Mouse (Mus musculus) CH12.LX (cell line): Measurements from ENCODE around the gene Osbpl3. TPM values are rescaled to one million over a fixed set of nuclear protein-coding genes. Genes with fewer than 3 reads are reported as not detected.

Source experiments
- DNase-seq: peaks from one replicate; pipeline ENCODE4 v3.0.0-alpha.2; 2013; ENCODE audit errors: extremely low read depth
- H3K27ac ChIP-seq: 2 replicates; pipeline ENCODE4 v1.5.1; 2012; ENCODE audit warnings: low read depth, mild to moderate bottlenecking, control low read depth, moderate library complexity; ENCODE audit not compliant: insufficient read depth
- H3K27me3 ChIP-seq: replicated peaks from 2 replicates; pipeline ENCODE3; 2012; ENCODE audit warnings: inconsistent platforms
- H3K36me3 ChIP-seq, 2 experiments: replicated peaks in 1 of 2; 2 replicates each; pipeline versions ENCODE3 to v1.6.1; 2012; ENCODE audit warnings: inconsistent platforms in 1 of 2, low read length in 1 of 2, mild to moderate bottlenecking in 1 of 2, mixed read lengths in 1 of 2, moderate library complexity in 1 of 2; ENCODE audit not compliant: control insufficient read depth in 1 of 2, insufficient read depth in 1 of 2
- H3K4me1 ChIP-seq, 2 experiments: 2 replicates each; pipeline ENCODE4 v1.6.1; 2012; ENCODE audit warnings: inconsistent platforms in 1 of 2, moderate library complexity in 1 of 2; ENCODE audit not compliant: insufficient read depth in 2 of 2, control insufficient read depth in 1 of 2
- H3K4me2 ChIP-seq: 2 replicates; pipeline ENCODE4 v1.6.1; 2012; ENCODE audit warnings: low read depth, mild to moderate bottlenecking, control low read depth; ENCODE audit not compliant: poor library complexity, insufficient read depth, severe bottlenecking
- H3K4me3 ChIP-seq, 3 experiments: fragments of 150-350 bp in 1 of 3; sonication (generic) in 1 of 3; replicated peaks in 1 of 3; 2 replicates each; pipeline versions ENCODE3 to v1.5.1; 2011 to 2012; ENCODE audit warnings: low read depth in 2 of 3, low read length in 2 of 3, mild to moderate bottlenecking in 2 of 3, moderate library complexity in 2 of 3, control low read depth in 1 of 3, improper control_type of control experiment in 1 of 3, inconsistent platforms in 1 of 3, mixed read lengths in 1 of 3; ENCODE audit not compliant: poor library complexity in 1 of 3
- H3K79me2 ChIP-seq: replicated peaks from 2 replicates; pipeline ENCODE4 v1.6.1; 2012; ENCODE audit warnings: mild to moderate bottlenecking, moderate library complexity; ENCODE audit not compliant: control insufficient read depth, poor library complexity, insufficient read depth, severe bottlenecking; ENCODE audit errors: extremely low read depth
- H3K9ac ChIP-seq: 2 replicates; pipeline ENCODE4 v1.6.1; 2012; ENCODE audit warnings: low read depth, mild to moderate bottlenecking, control low read depth, moderate library complexity; ENCODE audit not compliant: insufficient read depth
- H3K9me3 ChIP-seq: replicated peaks from 2 replicates; pipeline ENCODE3; 2012; ENCODE audit warnings: low read length, inconsistent platforms, mixed read lengths
- CHD1 ChIP-seq: IDR thresholded peaks from 2 replicates; pipeline ENCODE4 v1.6.1; 2012; ENCODE audit warnings: low read depth, low read length, improper control_type of control experiment, inconsistent platforms
- CHD2 ChIP-seq: IDR thresholded peaks from 2 replicates; pipeline ENCODE4 v1.6.1; 2011; ENCODE audit warnings: low read length, improper control_type of control experiment
- CTCF ChIP-seq, 2 experiments: IDR thresholded peaks in 1 of 2; conservative IDR thresholded peaks in 1 of 2; 2 replicates each; pipeline ENCODE4 v1.5.1; 2011 to 2012; ENCODE audit warnings: low read depth in 2 of 2, low read length in 2 of 2, improper control_type of control experiment in 1 of 2, inconsistent platforms in 1 of 2, mild to moderate bottlenecking in 1 of 2, moderate library complexity in 1 of 2
- E2F4 ChIP-seq: IDR thresholded peaks from 2 replicates; pipeline ENCODE4 v1.6.1; 2011; ENCODE audit warnings: low read depth, low read length, improper control_type of control experiment; ENCODE audit not compliant: insufficient replicate concordance
- ETS1 ChIP-seq: conservative IDR thresholded peaks from 2 replicates; pipeline ENCODE4 v1.6.1; 2012; ENCODE audit warnings: low read depth, mild to moderate bottlenecking, inconsistent platforms, low read length, improper control_type of control experiment, moderate library complexity
- IRF4 ChIP-seq: IDR thresholded peaks from 2 replicates; pipeline ENCODE4 v1.6.1; 2014; ENCODE audit warnings: low read depth, mild to moderate bottlenecking, inconsistent platforms, low read length, improper control_type of control experiment
- JUN ChIP-seq: IDR thresholded peaks from 2 replicates; pipeline ENCODE4 v1.6.1; 2011; ENCODE audit warnings: low read depth, mild to moderate bottlenecking, low read length, improper control_type of control experiment, moderate library complexity; ENCODE audit not compliant: insufficient read depth
- JUND ChIP-seq: conservative IDR thresholded peaks from 2 replicates; pipeline ENCODE4 v1.6.1; 2011; ENCODE audit warnings: low read depth, low read length, improper control_type of control experiment
- KAT2A ChIP-seq: IDR thresholded peaks from 2 replicates; pipeline ENCODE4 v1.6.1; 2012; ENCODE audit warnings: low read length, improper control_type of control experiment, inconsistent platforms; ENCODE audit not compliant: insufficient replicate concordance
- MAZ ChIP-seq: IDR thresholded peaks from 2 replicates; pipeline ENCODE4 v1.6.1; 2012; ENCODE audit warnings: low read depth, mild to moderate bottlenecking, inconsistent platforms, low read length, improper control_type of control experiment, moderate library complexity
- MEF2A ChIP-seq: IDR thresholded peaks from 2 replicates; pipeline ENCODE4 v1.6.1; 2014; ENCODE audit warnings: low read depth, mild to moderate bottlenecking, inconsistent platforms, low read length, improper control_type of control experiment, borderline replicate concordance
- MXI1 ChIP-seq: IDR thresholded peaks from 2 replicates; pipeline ENCODE4 v1.6.1; 2011; ENCODE audit warnings: mild to moderate bottlenecking, low read depth, low read length, improper control_type of control experiment
- MYC ChIP-seq: IDR thresholded peaks from 2 replicates; pipeline ENCODE4 v1.6.1; 2011; ENCODE audit warnings: low read depth, mild to moderate bottlenecking, improper control_type of control experiment, low read length
- NELFE ChIP-seq: IDR thresholded peaks from 2 replicates; pipeline ENCODE4 v1.6.1; 2011; ENCODE audit warnings: low read depth, low read length, improper control_type of control experiment
- NRF1 ChIP-seq: IDR thresholded peaks from 2 replicates; pipeline ENCODE4 v1.6.1; 2014; ENCODE audit warnings: low read depth, mild to moderate bottlenecking, inconsistent platforms, low read length, improper control_type of control experiment, moderate library complexity
- RCOR1 ChIP-seq: conservative IDR thresholded peaks from 2 replicates; pipeline ENCODE4 v1.6.1; 2012; ENCODE audit warnings: low read depth, mild to moderate bottlenecking, inconsistent platforms, low read length, improper control_type of control experiment
- TBP ChIP-seq: conservative IDR thresholded peaks from 2 replicates; pipeline ENCODE4 v1.6.1; 2011; ENCODE audit warnings: low read depth, low read length, improper control_type of control experiment
- TCF12 ChIP-seq: IDR thresholded peaks from 2 replicates; pipeline ENCODE4 v1.6.1; 2014; ENCODE audit warnings: low read depth, mild to moderate bottlenecking, inconsistent platforms, low read length, improper control_type of control experiment
- UBTF ChIP-seq: IDR thresholded peaks from 2 replicates; pipeline ENCODE4 v1.6.1; 2012; ENCODE audit warnings: low read depth, mild to moderate bottlenecking, inconsistent platforms, low read length, improper control_type of control experiment, moderate library complexity
- USF1 ChIP-seq: IDR thresholded peaks from 2 replicates; pipeline ENCODE4 v1.6.1; 2014; ENCODE audit warnings: low read depth, mild to moderate bottlenecking, inconsistent platforms, low read length, improper control_type of control experiment
- USF2 ChIP-seq: conservative IDR thresholded peaks from 2 replicates; pipeline ENCODE4 v1.6.1; 2011; ENCODE audit warnings: low read depth, low read length, improper control_type of control experiment
- ZKSCAN1 ChIP-seq: IDR thresholded peaks from 2 replicates; pipeline ENCODE4 v1.6.1; 2012; ENCODE audit warnings: low read depth, inconsistent platforms, low read length, improper control_type of control experiment, borderline replicate concordance
- ZMIZ1 ChIP-seq: IDR thresholded peaks from 2 replicates; pipeline ENCODE4 v1.6.1; 2012; ENCODE audit warnings: low read depth, mild to moderate bottlenecking, inconsistent platforms, low read length, improper control_type of control experiment
- ZNF384 ChIP-seq: IDR thresholded peaks from 2 replicates; pipeline ENCODE4 v1.6.1; 2012; ENCODE audit warnings: low read depth, low read length, improper control_type of control experiment, inconsistent platforms
- dilution Hi-C: fragments of 300-500 bp; cut with MboI; formaldehyde crosslinking; loops from 2 replicates; pipeline ENCODE4 v1.14.3; 2020; ENCODE audit warnings: low sequenced_read_pairs; ENCODE audit not compliant: extremely low pct_unique_long_range_greater_than_20kb, extremely low pct_ligation_motif_present
- in situ Hi-C: fragments of 300-500 bp; cut with MboI; formaldehyde crosslinking; loops from 3 replicates; pipeline ENCODE4 v1.14.3; 2019; ENCODE audit warnings: low sequenced_read_pairs, low pct_ligation_motif_present, low pct_unique_long_range_greater_than_20kb, mixed read lengths
- polyA plus RNA-seq: library from polyadenylated mRNA; unstranded; fragments of >175 nt; gene quantifications from 2 replicates; pipeline ENCODE4 v1.2.1, GENCODE M21; 2012; ENCODE audit warnings: low read depth; ENCODE audit not compliant: insufficient read length
- total RNA-seq, 2 experiments: library from RNA; depleted of rRNA; stranded (reverse); fragments of 300-350 nt in 1 of 2; fragments of >200 nt in 1 of 2; gene quantifications; 2 replicates each; pipeline ENCODE4 v1.2.3; 2012 to 2014

Gene Osbpl3
- total and polyA plus RNA-seq, 3 experiments: 2.2 to 8.1 (median 3.5) TPM

DNA sequence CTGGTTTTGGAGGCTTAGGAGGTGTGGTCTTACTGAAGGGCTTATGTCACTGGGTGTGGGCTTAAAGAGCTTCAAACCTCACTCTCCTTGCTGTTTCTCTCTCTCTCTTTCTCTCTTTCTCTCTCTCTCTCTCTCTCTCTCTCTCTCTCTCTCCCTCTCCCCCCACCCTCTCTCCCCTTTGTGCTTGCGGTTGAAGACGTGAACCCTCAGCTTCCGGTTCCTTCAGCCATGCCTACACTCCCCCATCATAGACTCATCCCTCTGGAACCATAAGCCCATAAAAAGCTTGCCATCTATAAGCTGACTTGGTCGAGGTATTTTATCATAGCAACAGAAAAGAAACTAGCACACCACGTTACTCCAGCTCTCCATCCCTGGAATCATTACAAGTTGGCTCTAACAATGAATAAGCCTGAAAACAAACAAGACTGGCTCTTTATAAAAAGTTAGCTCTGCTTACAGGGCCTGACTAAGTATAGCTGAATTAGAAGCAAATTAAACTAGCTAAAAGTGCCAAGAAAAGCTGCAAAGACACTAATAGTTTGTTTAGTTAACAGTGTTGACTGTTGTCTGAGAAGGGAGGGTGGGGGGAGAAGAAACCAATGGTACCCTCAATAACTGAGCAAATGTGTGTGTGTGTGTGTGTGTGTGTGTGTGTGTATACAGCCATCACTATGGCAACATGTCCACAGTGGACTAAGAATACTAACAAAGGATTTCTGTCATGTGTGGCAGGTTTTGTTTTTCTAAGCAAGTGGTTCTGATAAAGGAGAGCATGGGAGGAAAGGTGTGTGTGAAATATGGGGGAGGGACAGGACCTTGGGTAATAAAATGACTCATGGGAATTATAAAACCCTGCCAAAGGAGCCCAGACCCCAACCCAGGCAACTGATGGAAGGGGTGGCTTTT, 83.2 kb downstream of the Osbpl3 start:
- Histone ChIP-seq H3K4me1 (peaks cover 0 to 15% of the 10 kb centered on the region in 2 experiments; a peak in 2 of 4 replicates), H3K4me2 (no peak overlapping the region), H3K9me3 (peaks cover 5% of the 10 kb centered on the region), H3K27ac (no peak overlapping the region), H3K27me3 (no peaks in the 10 kb centered on the region), H3K36me3 (peaks cover 0 to 5% of the 10 kb centered on the region in 2 experiments), H3K79me2 (no peaks in the 10 kb centered on the region), H3K9ac (no peak overlapping the region), H3K4me3 (no peak overlapping the region)
- TF ChIP-seq CHD2 (no peak), MEF2A (no peak), ETS1 (no peak), RCOR1 (no peak), CHD1 (no peak), USF2 (no peak), E2F4 (no peak), USF1 (no peak), UBTF (no peak), JUND (no peak), CTCF (conservative IDR thresholded peaks at IDR 0.05 in 1 of 2, IDR thresholded peaks at IDR 0.05 in 1 of 2; ENCODE audit: low read depth in 2 of 2, low read length in 2 of 2) (no peak), TCF12 (no peak), IRF4 (no peak), ZNF384 (no peak), MXI1 (no peak), NELFE (no peak), JUN (no peak), MAZ (no peak)
- no peak for DNase-seq
- dilution Hi-C loops (no loop called here), in situ Hi-C loops (no loop called here)

DNA sequence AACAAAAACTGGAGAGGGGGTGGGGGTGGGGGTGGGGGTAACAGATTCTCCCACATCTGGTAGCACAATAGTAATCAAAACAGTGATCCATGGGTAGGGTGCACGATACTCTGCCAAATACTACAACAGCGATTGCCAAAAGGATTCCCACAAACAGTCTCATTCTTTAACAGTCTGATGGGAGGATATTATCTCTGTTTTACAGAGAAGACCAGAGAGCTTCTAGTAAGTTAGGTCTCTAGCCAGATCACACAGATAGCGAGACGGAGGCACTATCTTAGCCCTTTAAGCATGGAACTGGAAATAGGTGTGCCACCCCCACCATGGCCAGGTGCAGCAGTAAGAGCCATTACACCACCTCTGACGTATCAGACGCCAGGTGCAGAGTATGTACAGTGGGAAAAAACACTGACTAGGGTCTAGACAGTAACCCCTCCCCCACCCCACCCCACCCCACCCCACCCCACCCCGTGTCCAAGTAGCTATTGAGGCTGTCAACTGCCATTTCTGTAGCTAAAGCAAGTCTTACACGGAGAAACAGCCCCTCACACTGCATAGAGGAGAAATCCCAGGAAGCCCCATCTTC, 84.4 kb downstream of the Osbpl3 start:
- in situ Hi-C loops (no loop called here), dilution Hi-C loops (no loop called here)
- DNase-seq: no peak
- H3K36me3 ChIP-seq: peaks cover 0 to 9% of the 10 kb centered on the region in 2 experiments
- no peak overlapping the region for H3K4me3 ChIP-seq
- H3K9ac ChIP-seq: no peak overlapping the region
- no peaks in the 10 kb centered on the region for H3K27me3 ChIP-seq
- H3K4me2 ChIP-seq: no peak overlapping the region
- H3K79me2 ChIP-seq: no peaks in the 10 kb centered on the region
- H3K4me1 ChIP-seq: peaks cover 0 to 6% of the 10 kb centered on the region in 2 experiments; a peak in 2 of 4 replicates
- no peak for TF ChIP-seq TBP
- TF ChIP-seq NRF1: no peak
- no peak for TF ChIP-seq MYC
- no peak for TF ChIP-seq JUN
- no peak for TF ChIP-seq CHD1
- TF ChIP-seq USF2: no peak
- no peak for TF ChIP-seq ZMIZ1
- TF ChIP-seq TCF12: no peak
- no peak for TF ChIP-seq KAT2A
- no peak for TF ChIP-seq ZKSCAN1
- no peaks in the 10 kb centered on the region for H3K9me3 ChIP-seq
- H3K27ac ChIP-seq: no peak overlapping the region
